Mouse (Mus musculus): Measurements from ENCODE around the gene Gm5868. TPM values are rescaled to one million over a fixed set of nuclear protein-coding genes. Genes with fewer than 3 reads are reported as not detected.
"Not testable (repeated sequence)": the region's sequence is repeated elsewhere in the genome, so short reads cannot be mapped to it uniquely, and the experiment has no call there.

The Gm5868 gene
- 1 to 10 TPM in 1 of 2 experiments, under 1 TPM in 1; 0.83 to 1.3 TPM for total RNA-seq (2021)
- long read RNA-seq, experiment 1: 0 reads
- long read RNA-seq, experiment 2: 0 reads

- DNase-seq: peak; percentile 20
These were observed at the start of gene Gm5868 for GRCm38 (mm10) chr5:72587192-72587681. Gm5868 (minus strand) TSS chr5:72587551.

DNA sequence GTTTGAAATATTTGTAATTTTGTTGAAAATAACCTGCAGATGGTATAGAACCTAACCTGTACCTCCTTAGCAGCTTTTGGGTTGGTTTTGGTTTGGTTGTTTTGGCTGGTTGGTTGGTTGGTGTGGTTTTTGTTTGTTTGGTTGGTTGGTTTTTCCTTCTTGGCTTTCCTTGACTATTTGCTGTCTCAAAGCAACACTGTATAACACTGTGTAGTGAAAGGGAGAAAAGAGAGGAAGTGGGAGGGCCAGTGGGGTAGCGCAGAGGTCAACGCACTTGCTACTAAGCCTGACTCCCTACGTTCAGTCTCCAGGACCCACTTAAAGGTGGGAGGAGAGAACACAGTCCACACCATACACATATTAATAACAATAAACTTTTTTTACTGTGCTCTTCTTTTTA is 49.2 kb upstream of the Gm5868 start:
- no peak for DNase-seq

DNA sequence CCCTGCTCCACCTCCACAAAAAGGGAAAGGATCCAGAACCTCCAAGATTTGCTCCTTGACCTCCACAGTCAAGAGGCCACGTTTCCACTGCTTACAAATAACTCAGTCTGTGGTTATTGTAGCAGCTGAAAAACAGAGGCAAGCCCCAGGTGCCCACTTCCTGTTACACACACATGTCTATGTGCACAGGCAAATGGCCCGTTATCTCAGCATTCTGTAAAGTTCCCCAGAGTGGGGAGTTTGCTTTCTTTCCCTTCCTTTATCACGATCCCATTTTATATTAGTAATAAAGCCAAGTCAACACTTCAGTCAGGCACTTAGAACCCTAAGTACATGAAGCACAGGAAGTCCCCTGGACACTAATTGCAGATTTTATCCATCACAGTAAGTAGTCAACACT is 48.8 kb upstream of the Gm5868 start:
- no peak for DNase-seq

DNA sequence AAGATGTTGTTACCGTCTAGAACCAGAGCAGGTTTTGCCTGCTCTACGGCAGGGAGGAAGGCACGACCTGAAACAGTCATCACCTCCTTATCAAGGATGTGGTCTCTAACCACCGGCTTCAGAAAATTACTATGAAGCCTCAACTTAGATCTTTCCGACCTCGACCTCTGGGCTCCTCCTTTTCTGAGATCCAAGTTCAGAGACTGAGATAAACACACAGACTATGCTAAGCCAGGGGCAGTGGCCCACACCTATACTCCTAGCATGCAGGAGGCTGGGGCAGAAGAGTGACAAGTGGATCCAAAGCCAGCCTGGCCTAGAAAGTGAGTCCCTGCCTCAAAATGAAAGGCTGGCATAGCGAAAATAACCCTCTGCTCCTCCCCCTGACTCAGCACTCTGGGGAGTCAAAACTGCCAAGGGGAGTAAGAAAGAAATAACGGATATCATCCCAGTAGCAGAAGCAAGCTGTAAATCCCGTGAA is 47.5 kb upstream of the Gm5868 start:
- no peak for DNase-seq

GRCm38 (mm10) chr5:72630026-72630425 is 42.7 kb upstream of the Gm5868 start:
- peak; percentile 64 to 68 for DNase-seq

DNA sequence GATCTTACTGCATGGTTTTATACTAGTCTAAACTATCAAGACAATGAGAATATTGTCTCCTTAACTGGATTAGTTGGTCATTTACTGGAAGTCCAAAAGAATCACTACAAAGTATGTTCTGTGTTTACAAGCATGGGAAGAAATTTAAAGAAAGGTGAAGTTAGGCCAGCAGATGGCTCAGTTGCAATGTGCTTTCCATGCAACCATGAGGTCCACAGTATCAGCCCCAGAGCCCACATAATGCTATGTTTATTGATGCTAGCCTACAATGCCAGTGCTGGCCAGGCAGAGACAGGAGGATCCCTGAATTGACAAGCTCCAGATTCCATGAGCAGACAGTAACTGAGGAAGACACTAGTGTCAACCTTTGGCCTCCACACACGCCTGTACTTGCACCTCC is 33.7 kb upstream of the Gm5868 start:
- DNase-seq: no peak

GRCm38 (mm10) chr5:72617413-72617812 is 30.1 kb upstream of the Gm5868 start:
- DNase-seq: no peak

DNA sequence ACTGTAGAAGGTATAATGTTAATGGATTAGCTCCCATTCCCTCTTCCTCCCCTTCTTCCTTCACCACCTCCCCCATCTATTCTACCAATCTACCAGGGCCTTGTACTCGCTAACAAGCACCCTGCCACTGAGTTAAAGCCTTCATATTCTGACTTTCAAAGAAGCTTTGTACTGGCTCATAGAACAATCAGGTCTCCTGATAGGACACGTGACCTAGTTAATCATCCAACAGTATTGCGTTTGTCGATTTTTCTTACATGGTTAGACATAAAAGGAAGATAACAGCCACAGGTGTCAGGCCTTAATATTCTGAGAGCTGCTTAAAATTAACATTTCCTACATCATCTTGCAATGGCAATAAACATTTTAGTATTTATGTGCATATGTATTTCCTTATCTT is 15.8 kb upstream of the Gm5868 start:
- DNase-seq: no peak

- peak; percentile 76 to 79 for DNase-seq
These were observed 13.7 kb upstream of the Gm5868 start for GRCm38 (mm10) chr5:72601006-72601405.

DNA sequence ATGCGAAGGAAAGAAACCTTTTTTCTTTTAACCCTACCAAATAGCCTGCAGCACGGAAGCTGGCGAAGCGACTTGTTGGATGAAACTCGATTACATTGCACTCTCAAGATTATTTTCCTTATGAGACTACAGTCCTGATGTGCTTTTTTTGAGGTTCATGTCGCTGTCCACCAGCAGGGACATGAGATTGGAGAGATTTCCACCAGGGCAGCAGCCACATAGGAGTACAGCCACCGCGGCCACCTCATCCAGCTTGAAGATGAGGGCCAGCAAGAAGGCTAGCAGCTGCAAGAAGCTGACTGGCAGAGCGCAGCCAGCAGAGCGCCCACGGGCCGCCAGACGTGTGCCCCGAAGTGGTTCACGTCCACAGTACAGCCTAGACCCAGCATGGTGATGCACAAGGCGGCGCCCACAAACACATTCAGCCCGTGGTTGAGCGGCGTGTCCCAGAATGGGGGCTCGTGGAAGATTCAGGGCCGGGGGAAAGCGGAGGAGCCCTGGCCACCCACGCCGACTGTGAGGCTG is 622 bp downstream of the Gm5868 start:
- DNase-seq: not testable (repeated sequence)

DNA sequence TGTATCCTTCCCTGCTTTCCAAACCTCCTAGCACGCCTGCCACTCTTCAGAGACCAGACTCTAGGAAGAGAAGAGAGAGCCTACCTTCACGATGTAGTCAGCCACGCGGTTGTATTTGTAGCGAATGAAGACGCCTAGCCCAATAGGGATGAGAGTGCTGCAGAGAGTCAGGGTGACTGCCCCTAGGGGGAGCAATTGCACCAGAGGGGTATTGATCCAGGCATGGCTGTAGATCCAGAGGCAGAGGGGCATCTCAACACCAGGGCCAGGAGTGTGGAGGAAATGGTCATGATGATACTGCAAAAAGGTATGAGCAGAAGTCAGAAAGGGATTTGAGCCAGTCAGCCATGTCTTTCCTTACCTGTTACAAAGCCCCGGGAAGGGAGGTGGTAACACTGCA is 1.2 kb downstream of the Gm5868 start:
- peak; percentile 14 to 23 for DNase-seq

DNA sequence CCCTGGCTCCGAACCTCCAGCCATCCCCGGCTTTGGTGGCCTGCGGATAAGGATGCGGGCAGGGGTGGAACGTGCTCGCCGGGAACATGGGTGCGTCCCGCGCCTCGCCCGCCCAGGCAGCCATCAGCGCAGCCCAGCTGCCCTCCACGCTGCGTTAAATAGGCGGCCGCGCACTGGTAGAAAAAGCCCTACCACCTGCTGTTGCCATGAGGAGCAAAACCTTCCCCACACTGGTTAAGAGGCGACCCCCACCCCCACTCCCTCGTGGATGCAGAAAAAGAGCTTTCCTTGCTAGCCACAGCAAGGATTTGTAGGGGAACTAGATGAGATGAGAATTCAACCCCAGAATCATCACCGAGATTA is 6.4 kb downstream of the Gm5868 start, which contains the start of gene Zar1:
TSS of gene Zar1 (minus strand) at position 285 of the 363 bp plus-strand sequence.
- DNase-seq: not testable (repeated sequence)

DNA sequence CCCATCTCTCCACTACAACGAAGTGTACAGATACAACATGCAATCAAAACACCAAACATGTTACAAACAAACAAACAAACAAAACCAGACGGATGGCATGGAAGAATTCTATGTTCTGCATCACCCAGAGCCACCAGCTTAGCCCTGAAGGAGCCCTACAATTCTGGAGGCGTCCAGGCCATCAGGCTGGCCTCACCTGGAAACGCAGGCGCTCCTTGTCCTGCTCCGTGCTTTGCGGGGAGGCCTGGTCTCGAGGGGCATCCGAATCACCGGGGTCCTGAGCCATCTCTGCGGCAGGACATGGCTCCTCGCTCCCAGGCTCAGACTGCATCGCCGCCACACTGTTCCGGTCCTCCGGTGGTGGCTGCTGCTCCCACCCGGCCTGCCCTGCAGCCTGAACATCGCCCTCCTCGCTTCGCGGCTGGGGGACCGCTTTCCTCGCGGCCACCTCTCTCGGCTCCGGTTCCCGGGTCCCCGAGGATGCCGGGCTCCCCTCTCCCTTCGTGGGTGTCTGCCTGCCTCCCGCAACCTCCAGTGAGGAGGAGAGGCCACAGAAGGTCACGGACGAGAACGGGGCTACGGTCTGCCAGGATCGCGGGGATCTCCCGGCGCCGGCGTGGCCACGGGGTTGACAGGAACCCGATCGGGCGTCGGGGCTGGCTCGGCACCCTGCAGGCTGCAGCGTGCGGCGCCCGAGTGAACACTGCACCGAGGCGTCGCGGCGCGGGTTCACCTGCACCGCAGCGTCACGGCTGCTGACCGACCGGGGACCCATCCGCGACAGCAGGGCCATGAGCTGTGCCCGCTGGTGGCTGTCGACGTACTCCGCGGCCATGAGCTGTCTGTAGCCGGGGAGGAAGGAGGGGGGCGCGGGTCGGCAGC is 7.0 kb downstream of the Gm5868 start:
- peak; percentile 14 to 15 for DNase-seq

DNA sequence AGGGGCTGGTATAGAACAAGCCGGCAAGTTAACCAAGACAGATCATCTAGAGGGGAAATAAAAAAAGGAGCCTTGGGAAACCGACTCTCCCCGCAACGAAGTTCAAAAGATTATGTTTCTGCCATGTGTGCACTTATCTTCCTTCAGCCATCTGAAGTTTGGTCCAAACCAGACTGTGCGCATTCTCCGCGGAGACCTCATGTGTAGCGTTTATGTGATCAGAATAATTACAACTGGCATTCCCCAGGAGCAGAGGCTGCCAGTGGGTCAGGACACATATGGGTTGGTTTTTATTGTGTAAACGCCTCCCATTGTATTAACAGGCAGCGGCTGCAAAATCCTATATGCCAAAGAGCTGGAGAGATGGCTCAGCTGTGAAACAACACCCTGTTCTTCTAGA is 7.8 kb downstream of the Gm5868 start:
- DNase-seq: not testable (repeated sequence)

DNA sequence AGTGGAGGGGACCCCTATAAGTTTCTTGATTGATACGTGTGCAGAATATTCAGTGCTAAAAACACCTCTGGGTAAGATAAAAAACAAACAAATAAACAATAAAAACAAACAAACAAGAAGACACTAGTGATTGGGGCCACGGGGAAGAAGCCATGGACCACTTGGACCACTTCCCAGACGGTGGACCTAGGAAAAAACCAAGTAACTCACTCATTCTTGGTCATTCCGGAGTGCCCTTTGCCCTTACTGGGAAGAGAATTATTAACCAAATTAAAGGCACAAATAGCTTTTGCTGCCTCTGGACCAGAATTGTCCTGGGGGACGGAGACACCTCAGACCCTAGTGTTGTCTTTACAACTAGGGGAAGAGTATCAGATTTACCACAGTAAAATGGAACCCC is 21.7 kb downstream of the Gm5868 start:
- DNase-seq: no peak

GRCm38 (mm10) chr5:72563183-72563582 is 24.2 kb downstream of the Gm5868 start:
- DNase-seq: not testable (repeated sequence)

GRCm38 (mm10) chr5:72560976-72561628 is 26.2 kb downstream of the Gm5868 start:
- DNase-seq: no peak

DNA sequence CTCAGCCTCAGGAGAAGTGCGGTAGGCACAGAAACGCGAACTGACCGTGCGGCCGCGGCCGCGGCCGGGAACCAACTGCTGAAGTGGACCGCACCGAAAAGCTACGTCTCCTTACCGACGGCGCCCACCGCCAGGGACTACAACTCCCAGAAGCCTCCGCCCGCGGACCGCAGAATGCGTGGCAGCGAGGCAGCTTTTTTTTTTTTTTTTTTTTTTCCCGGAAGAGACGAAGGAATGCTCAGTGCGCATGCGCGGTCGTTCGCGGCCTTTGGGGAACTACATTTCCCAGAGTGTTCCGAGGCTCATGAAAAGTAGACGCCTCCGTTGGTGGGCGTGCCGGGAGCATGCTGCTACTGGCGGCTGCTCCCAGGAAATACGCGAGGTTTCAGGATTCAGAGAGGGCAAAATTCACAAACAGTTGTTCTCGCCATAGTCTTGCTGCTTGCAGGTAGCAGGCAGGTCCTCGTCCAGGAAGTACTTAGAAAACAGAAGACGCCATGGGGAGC is 27.8 kb downstream of the Gm5868 start, which contains the start of gene Nfxl1:
TSS of gene Nfxl1 (minus strand) at position 141 of the 506 bp plus-strand sequence.
- DNase-seq: peak; percentile 97

GRCm38 (mm10) chr5:72558716-72559526 is 28.4 kb downstream of the Gm5868 start:
- peak in 1 of 2 experiments; percentile 36 for DNase-seq

DNA sequence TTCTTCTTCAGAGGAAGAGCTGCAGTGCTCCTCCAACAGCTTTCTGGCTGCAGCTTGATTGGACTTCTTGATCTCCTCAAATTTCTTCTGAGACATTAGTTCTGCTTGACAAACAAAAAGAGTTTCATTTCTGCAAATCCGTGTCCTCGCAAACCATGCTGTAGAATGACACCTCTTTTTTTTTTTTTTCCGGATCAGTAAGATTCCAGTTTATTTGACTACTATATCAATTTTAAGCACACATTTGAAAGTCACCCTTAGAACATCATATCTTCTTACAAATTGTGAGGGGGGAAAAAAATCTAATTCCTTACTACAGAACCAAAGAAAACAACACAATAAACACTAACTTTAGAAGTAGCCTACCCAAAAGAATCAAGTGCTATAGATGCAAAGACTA is 31.1 kb downstream of the Gm5868 start:
- no peak for DNase-seq

- no peak for DNase-seq
These were observed 36.1 kb downstream of the Gm5868 start for GRCm38 (mm10) chr5:72551209-72551608.

Measured in adrenal gland, postnatal 36 days (tissue).